Mouse (Mus musculus) liver, postnatal 0 days (tissue): Measurements from ENCODE around the gene Sipa1l2.

Source experiments
- CTCF ChIP-seq: sonication (generic); IDR thresholded peaks from 2 replicates; pipeline ENCODE4 v1.5.1; 2016; ENCODE audit warnings: antibody characterized with exemption, low read depth
- EP300 ChIP-seq: IDR thresholded peaks from 2 replicates; pipeline ENCODE4 v1.6.1; 2016; ENCODE audit warnings: antibody characterized with exemption, low read depth, mild to moderate bottlenecking

DNA sequence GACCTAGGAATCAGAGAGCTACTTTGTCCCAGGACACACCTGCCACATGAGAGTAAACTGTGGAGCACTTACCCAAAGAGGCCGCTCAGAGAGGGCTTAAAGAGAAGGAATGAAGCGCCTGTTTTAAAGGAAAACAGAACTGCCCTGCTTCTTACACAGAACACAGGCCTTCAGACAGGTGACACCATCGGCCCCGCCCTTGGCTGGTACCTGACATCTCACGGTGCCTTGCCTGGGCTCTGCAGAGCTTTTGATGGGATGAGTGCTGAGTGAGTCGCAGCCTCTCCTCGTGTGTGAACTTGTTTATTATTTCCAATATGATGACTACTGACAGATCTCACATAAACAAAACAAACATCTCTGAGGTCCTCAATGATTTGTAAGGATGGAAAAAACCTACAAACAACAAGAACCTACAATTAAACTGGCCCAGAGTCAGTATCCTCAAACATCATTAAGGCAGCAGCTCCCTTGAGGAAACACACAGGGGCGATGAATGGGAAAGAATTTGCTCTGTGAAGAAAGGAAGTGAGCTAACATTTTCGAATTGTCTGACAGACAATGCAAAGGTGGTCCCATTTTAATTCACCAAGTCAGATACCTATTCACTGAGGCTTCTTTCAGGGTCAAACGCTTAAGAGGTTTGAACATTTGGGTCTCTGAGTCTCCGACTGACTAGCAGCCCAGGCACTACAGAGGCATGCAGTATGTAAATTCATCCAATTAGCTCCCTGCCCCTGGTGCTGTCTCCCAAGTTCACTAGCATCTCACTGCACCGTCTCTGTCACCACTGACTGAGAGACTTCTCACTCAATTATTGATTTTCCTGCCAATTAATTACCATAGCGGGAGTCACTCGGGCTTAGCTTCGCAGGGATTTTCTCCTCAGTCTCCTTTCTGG lies 39.2 kb downstream of the Sipa1l2 start:
- TF ChIP-seq CTCF (no peak), EP300 (no peak)
